Comparison of ENCODE assay signal across 14 mouse cellular contexts in the genomic region with DNA sequence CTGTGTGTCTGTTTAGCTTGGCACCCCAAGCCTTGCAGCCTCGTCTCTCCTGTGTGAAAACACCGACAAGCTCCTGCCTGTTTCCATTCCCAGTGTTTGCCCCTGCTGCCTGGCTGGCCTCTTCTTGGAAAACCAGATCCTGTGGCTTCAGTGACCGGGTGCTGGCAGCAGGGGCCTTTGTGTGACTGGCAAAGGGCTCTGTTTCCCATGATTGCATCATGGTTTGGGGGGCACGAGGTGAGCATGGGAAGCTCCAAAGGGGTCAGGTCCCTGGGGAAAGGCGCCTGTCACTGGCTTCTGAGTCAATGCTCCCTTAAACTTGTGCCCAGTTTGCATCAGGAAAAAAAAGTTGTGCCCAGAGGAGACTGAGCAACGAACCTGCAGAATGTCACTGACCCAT.
DNase-seq lines count a peak whose midpoint lies in the region.
"Had no signal": no experiment of that assay in that cellular context is flagged by ENCODE, and none has a peak within 500 bp of the region (broad histone marks: within the 10 kb centered on the region; RNA-seq: fewer than 3 reads in every experiment).

No protein-coding gene starts in this region.

- peaks cover 58% of the 10 kb centered on the region for H3K4me1 ChIP-seq in limb, embryonic 10.5 days

- H3K4me3 ChIP-seq in limb, embryonic 10.5 days, result no peak overlapping the region
- H3K4me3 ChIP-seq: forebrain, embryonic 13.5 days; hindbrain, embryonic 13.5 days; midbrain, embryonic 13.5 days had no signal

- H3K27ac ChIP-seq in limb, embryonic 10.5 days, result peak overlapping the region; percentile 46
- H3K27ac ChIP-seq: forebrain, embryonic 13.5 days; hindbrain, embryonic 13.5 days; liver, embryonic 14.5 days; midbrain, embryonic 13.5 days had no signal

- no peaks in the 10 kb centered on the region for H3K9me3 ChIP-seq in limb, embryonic 10.5 days (replicated peaks)
- H3K9me3 ChIP-seq: forebrain, embryonic 13.5 days; hindbrain, embryonic 13.5 days; midbrain, embryonic 13.5 days had no signal

- DNase-seq in adrenal gland, postnatal 25 days, result peak; percentile 15
- DNase-seq in adrenal gland, postnatal 4 days (ENCODE audit: low spot score in 2 of 2), result no peak
- DNase-seq in ovary, postnatal 36 days (ENCODE audit: low spot score), result peak; percentile 18
- DNase-seq in ovary, postnatal 10 days (ENCODE audit: low spot score), result no peak
- DNase-seq in limb, embryonic 10.5 days (ENCODE audit: low spot score), result no peak
- no peak for DNase-seq in spleen, postnatal 4 days (ENCODE audit: low spot score in 2 of 2)
- no peak for DNase-seq in gastrocnemius, adult 18-20 months (ENCODE audit: low spot score)
- DNase-seq: B cell, adult 2 months; cerebellum, adult 8-10 months; layer of hippocampus, postnatal 36 days had no signal

- no peaks in the 10 kb centered on the region for H3K36me3 ChIP-seq in limb, embryonic 10.5 days
- H3K36me3 ChIP-seq: hindbrain, embryonic 13.5 days; midbrain, embryonic 13.5 days had no signal

- 50% methylated on average over 6 of the region's 6 CpGs for WGBS in limb, embryonic 10.5 days

- no peaks in the 10 kb centered on the region for H3K27me3 ChIP-seq in limb, embryonic 10.5 days (ENCODE audit: low read depth, poor library complexity, severe bottlenecking)
- H3K27me3 ChIP-seq: forebrain, embryonic 13.5 days had no signal

Comparison
In these comparisons a context has a peak if more than half of its experiments do, and no peak if none do; other contexts are left out.
1. DNase-seq: peak in adrenal gland, postnatal 25 days (single experiment) and ovary, postnatal 36 days (single experiment); none in adrenal gland, postnatal 4 days (0 of 2), ovary, postnatal 10 days (single experiment), limb, embryonic 10.5 days (single experiment), spleen, postnatal 4 days (0 of 2) and gastrocnemius, adult 18-20 months (single experiment).